Comparison of ENCODE assay signal across 8 mouse cellular contexts in genomic region chr12:44209824-44210752, GRCm38 (mm10). TPM values are rescaled to one million over a fixed set of nuclear protein-coding genes. Genes with fewer than 3 reads are reported as not detected.
A peak's percentile ranks its signal among the peaks of the same experiment; 100 is the strongest.
DNase-seq lines count a peak whose midpoint lies in the region; ATAC-seq and TF ChIP-seq lines count a peak whose summit lies in the region.

Dnajb9 (minus strand) TSS chr12:44210326.

- peak within 1 kb of the TSS; percentile 99 for H3K4me3 ChIP-seq in bone marrow macrophage, adult 2 months (ENCODE audit: insufficient read depth, low read length)
- peak within 1 kb of the TSS; percentile 75 for H3K4me3 ChIP-seq in embryonic fibroblast, embryonic 13.5 days (ENCODE audit: insufficient read depth, low read length)
- H3K4me3 ChIP-seq in kidney, embryonic 14.5 days (ENCODE audit: low read length): peak within 1 kb of the TSS; percentile 92
- H3K4me3 ChIP-seq in limb, embryonic 15.5 days: peak within 1 kb of the TSS; percentile 80

- peaks cover 4% of the 10 kb centered on the region; the same call in 1 of the 2 replicates for H3K4me1 ChIP-seq in bone marrow macrophage, adult 2 months (ENCODE audit: control insufficient read depth, insufficient read depth, low read length)
- no peaks in the 10 kb centered on the region for H3K4me1 ChIP-seq in embryonic fibroblast, embryonic 13.5 days (ENCODE audit: control insufficient read depth, insufficient read depth, low read length)
- no peaks in the 10 kb centered on the region for H3K4me1 ChIP-seq in kidney, embryonic 14.5 days (ENCODE audit: control insufficient read depth, insufficient read depth, low read length)
- H3K4me1 ChIP-seq in limb, embryonic 15.5 days: peaks cover 7% of the 10 kb centered on the region; the same call in 1 of the 2 replicates

- peak; percentile 45 for TF ChIP-seq CTCF in bone marrow macrophage, adult 2 months (IDR thresholded peaks at IDR 0.05; ENCODE audit: low read depth, low read length)
- TF ChIP-seq CTCF in embryonic fibroblast, embryonic 13.5 days (IDR thresholded peaks at IDR 0.05; ENCODE audit: borderline replicate concordance, insufficient read depth, low read length): 0 out of 2 replicates have a peak, but pooled peaks have one; percentile 30

- H3K9me3 ChIP-seq in kidney, embryonic 14.5 days (ENCODE audit: control insufficient read depth, low read length): no peaks in the 10 kb centered on the region
- no peaks in the 10 kb centered on the region for H3K9me3 ChIP-seq in limb, embryonic 15.5 days

- peak within 1 kb of the TSS; percentile 85 for H3K9ac ChIP-seq in kidney, embryonic 14.5 days (ENCODE audit: low read depth, low read length)
- peak within 1 kb of the TSS; percentile 70 for H3K9ac ChIP-seq in limb, embryonic 15.5 days

- peak within 1 kb of the TSS; percentile 66 for H3K4me2 ChIP-seq in kidney, embryonic 14.5 days (replicated peaks; ENCODE audit: low read depth, low read length)
- H3K4me2 ChIP-seq in limb, embryonic 15.5 days: peak within 1 kb of the TSS; percentile 76

- peak; percentile 97 for TF ChIP-seq POLR2A in bone marrow macrophage, adult 2 months (IDR thresholded peaks at IDR 0.05; ENCODE audit: borderline replicate concordance, low read depth, low read length)
- TF ChIP-seq POLR2A in embryonic fibroblast, embryonic 13.5 days (IDR thresholded peaks at IDR 0.05; ENCODE audit: low read depth, low read length): peak; percentile 97

- peaks cover 2% of the 10 kb centered on the region; the same call in 1 of the 2 replicates for H3K36me3 ChIP-seq in kidney, embryonic 14.5 days (ENCODE audit: control insufficient read depth, insufficient read depth, low read length)
- 0 out of 2 replicates have a peak, but pooled peaks cover 4% of the 10 kb centered on the region for H3K36me3 ChIP-seq in limb, embryonic 15.5 days

- DNase-seq in A20 (ENCODE audit: low read depth, low spot score): peak; percentile 100
- DNase-seq in heart, adult 9 months (ENCODE audit: low spot score in 2 of 2): peak; percentile 100
- DNase-seq in monocyte, adult 2 months (ENCODE audit: low read depth in 1 of 2, low spot score in 2 of 2): peak; percentile 99 to 100
- peak; percentile 99 to 100 for DNase-seq in spleen, postnatal 36 days (ENCODE audit: low spot score in 2 of 2)

- H3K27me3 ChIP-seq in kidney, embryonic 14.5 days (ENCODE audit: control insufficient read depth, insufficient read depth, low read length): no peaks in the 10 kb centered on the region
- no peaks in the 10 kb centered on the region for H3K27me3 ChIP-seq in limb, embryonic 15.5 days

- under 1% methylated on average over 77 of the region's 77 CpGs for WGBS in kidney, embryonic 14.5 days
- under 1% methylated on average over 77 of the region's 77 CpGs for WGBS in limb, embryonic 15.5 days

- peak; percentile 99 for ATAC-seq in kidney, embryonic 14.5 days (ENCODE audit: low FRiP score, low TSS enrichment)
- ATAC-seq in limb, embryonic 15.5 days (ENCODE audit: insufficient number of reproducible peaks, low FRiP score, low TSS enrichment, low read depth): peak; percentile 100

- H3K27ac ChIP-seq in bone marrow macrophage, adult 2 months (ENCODE audit: insufficient read depth, low read depth, low read length): peak within 1 kb of the TSS; percentile 68
- no peak within 1 kb of the TSS for H3K27ac ChIP-seq in embryonic fibroblast, embryonic 13.5 days (ENCODE audit: insufficient read depth, low read length)
- H3K27ac ChIP-seq in kidney, embryonic 14.5 days (ENCODE audit: low read depth, low read length): peak within 1 kb of the TSS; percentile 83
- H3K27ac ChIP-seq in limb, embryonic 15.5 days: peak within 1 kb of the TSS; percentile 84

RNA-seq across cellular contexts. Expression of gene Dnajb9, which starts in this region (rescaled TPM):
- 36.5 and 42.5 TPM in 2 replicates for polyA plus RNA-seq in bone marrow macrophage, adult 2 months (2012; ENCODE audit: insufficient read depth, insufficient read length, missing spikeins)
- polyA plus RNA-seq in embryonic fibroblast, embryonic 13.5 days (2011; ENCODE audit: insufficient read length, low read depth, missing spikeins): 23.3 and 28.3 TPM in 2 replicates
- 20.6 and 25.6 TPM in 2 replicates for polyA plus RNA-seq in kidney, embryonic 14.5 days (2014; fragmentation: Nextera tagmentation; extraction: Ambion mirVana)
- polyA plus RNA-seq in limb, embryonic 15.5 days (2015; fragmentation: Nextera tagmentation; extraction: Ambion mirVana): 27.6 and 28.7 TPM in 2 replicates
